23 mouse cellular contexts compared by ENCODE assay signal in the genomic region with DNA sequence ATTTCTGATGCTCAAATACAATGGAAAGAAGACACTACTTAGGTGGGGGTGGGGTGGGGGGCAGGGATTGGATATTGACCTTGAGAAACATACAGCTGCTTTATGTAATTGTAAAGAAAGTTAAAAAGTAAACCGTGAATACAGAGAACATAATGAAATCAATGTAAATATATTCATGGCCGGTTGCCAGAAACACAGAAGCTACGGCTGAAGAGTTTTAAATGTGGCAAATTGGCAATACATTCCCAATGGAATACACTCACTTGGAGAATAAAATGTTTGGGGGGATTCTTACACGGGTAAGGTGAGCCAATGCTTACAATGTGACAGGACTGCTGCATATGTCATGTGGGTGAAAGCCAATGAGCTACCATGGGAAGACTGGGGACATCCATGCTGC. TPM values are rescaled to one million over a fixed set of nuclear protein-coding genes. Genes with fewer than 3 reads are reported as not detected.
DNase-seq lines count a peak whose midpoint lies in the region; ATAC-seq and TF ChIP-seq lines count a peak whose summit lies in the region.
"Had no signal": no experiment of that assay in that cellular context is flagged by ENCODE, and none has a peak within 500 bp of the region (broad histone marks: within the 10 kb centered on the region; RNA-seq: fewer than 3 reads in every experiment).

No protein-coding gene starts in this region.

- WGBS in embryonic facial prominence, embryonic 14.5 days = 47% methylated on average over 4 of the region's 4 CpGs
- WGBS in embryonic facial prominence, embryonic 10.5 days = 90% methylated on average over 4 of the region's 4 CpGs
- 26% methylated on average over 4 of the region's 4 CpGs for WGBS in forebrain, embryonic 15.5 days
- WGBS in forebrain, embryonic 16.5 days = 23% methylated on average over 4 of the region's 4 CpGs
- 28% methylated on average over 4 of the region's 4 CpGs for WGBS in hindbrain, postnatal 0 days
- WGBS in hindbrain, embryonic 13.5 days = 33% methylated on average over 4 of the region's 4 CpGs
- WGBS in midbrain, embryonic 14.5 days = 43% methylated on average over 4 of the region's 4 CpGs
- WGBS in midbrain, embryonic 13.5 days = 45% methylated on average over 4 of the region's 4 CpGs

- H3K4me1 ChIP-seq in embryonic facial prominence, embryonic 14.5 days (ENCODE audit: control insufficient read depth, insufficient read depth, low read length) = no peaks in the 10 kb centered on the region
- no peaks in the 10 kb centered on the region; the same call in 1 of the 2 replicates for H3K4me1 ChIP-seq in embryonic facial prominence, embryonic 10.5 days
- peaks cover 24% of the 10 kb centered on the region for H3K4me1 ChIP-seq in forebrain, embryonic 15.5 days
- peaks cover 18% of the 10 kb centered on the region for H3K4me1 ChIP-seq in forebrain, embryonic 16.5 days (replicated peaks; ENCODE audit: control insufficient read depth, insufficient read depth, low read length)
- no peaks in the 10 kb centered on the region for H3K4me1 ChIP-seq in hindbrain, postnatal 0 days (ENCODE audit: insufficient read depth, low read length)
- peaks cover 15% of the 10 kb centered on the region; the same call in 1 of the 2 replicates for H3K4me1 ChIP-seq in hindbrain, embryonic 13.5 days (replicated peaks)
- 0 out of 2 replicates have a peak, but pooled peaks cover 8% of the 10 kb centered on the region for H3K4me1 ChIP-seq in midbrain, embryonic 14.5 days (ENCODE audit: control insufficient read depth, insufficient read depth, low read length)
- H3K4me1 ChIP-seq in midbrain, embryonic 13.5 days (replicated peaks) = peaks cover 7% of the 10 kb centered on the region
- H3K4me1 ChIP-seq: embryonic facial prominence, embryonic 12.5 days; intestine, embryonic 15.5 days had no signal

- no peaks in the 10 kb centered on the region for H3K36me3 ChIP-seq in embryonic facial prominence, embryonic 14.5 days (ENCODE audit: control insufficient read depth, insufficient read depth, low read length)
- no peaks in the 10 kb centered on the region for H3K36me3 ChIP-seq in embryonic facial prominence, embryonic 10.5 days (replicated peaks)
- H3K36me3 ChIP-seq in forebrain, embryonic 15.5 days = no peaks in the 10 kb centered on the region
- H3K36me3 ChIP-seq in forebrain, embryonic 16.5 days (ENCODE audit: control insufficient read depth, insufficient read depth) = no peaks in the 10 kb centered on the region
- H3K36me3 ChIP-seq in hindbrain, postnatal 0 days (ENCODE audit: insufficient read depth, low read length) = no peaks in the 10 kb centered on the region
- H3K36me3 ChIP-seq in hindbrain, embryonic 13.5 days = no peaks in the 10 kb centered on the region
- H3K36me3 ChIP-seq in midbrain, embryonic 14.5 days (ENCODE audit: control insufficient read depth, insufficient read depth, low read length) = no peaks in the 10 kb centered on the region
- H3K36me3 ChIP-seq in midbrain, embryonic 13.5 days = no peaks in the 10 kb centered on the region
- H3K36me3 ChIP-seq: embryonic facial prominence, embryonic 12.5 days; hindbrain, embryonic 15.5 days; intestine, embryonic 15.5 days had no signal

- no peak overlapping the region for H3K9ac ChIP-seq in embryonic facial prominence, embryonic 14.5 days (ENCODE audit: low read depth, low read length)
- no peak overlapping the region for H3K9ac ChIP-seq in forebrain, embryonic 15.5 days (replicated peaks)
- no peak overlapping the region for H3K9ac ChIP-seq in forebrain, embryonic 16.5 days (replicated peaks; ENCODE audit: low read depth, low read length)
- no peak overlapping the region for H3K9ac ChIP-seq in hindbrain, postnatal 0 days (replicated peaks; ENCODE audit: low read length)
- H3K9ac ChIP-seq in hindbrain, embryonic 13.5 days = no peak overlapping the region
- no peak overlapping the region for H3K9ac ChIP-seq in midbrain, embryonic 14.5 days (replicated peaks; ENCODE audit: low read length)
- H3K9ac ChIP-seq in midbrain, embryonic 13.5 days (replicated peaks) = no peak overlapping the region
- H3K9ac ChIP-seq: embryonic facial prominence, embryonic 12.5 days; hindbrain, embryonic 15.5 days; intestine, embryonic 15.5 days had no signal

- peak; percentile 16 for DNase-seq in embryonic facial prominence, embryonic 14.5 days (ENCODE audit: low spot score)
- no peak for DNase-seq in embryonic facial prominence, embryonic 10.5 days (ENCODE audit: low spot score)
- peak; percentile 21 for DNase-seq in hindbrain, postnatal 0 days (ENCODE audit: low spot score)
- peak; percentile 63 for DNase-seq in midbrain, embryonic 14.5 days
- DNase-seq: adrenal gland, adult 8-10 months; adrenal gland, postnatal 25 days; cerebellum, adult 18-20 months; cerebellum, adult 9-10 months; cerebellum, postnatal 14 days; gastrocnemius, adult 2 months; gastrocnemius, postnatal 14 days; heart, adult 11 months; kidney, adult 11 months had no signal

- no peak overlapping the region for H3K4me2 ChIP-seq in embryonic facial prominence, embryonic 14.5 days (ENCODE audit: low read depth, low read length)
- no peak overlapping the region for H3K4me2 ChIP-seq in forebrain, embryonic 15.5 days (replicated peaks)
- H3K4me2 ChIP-seq in forebrain, embryonic 16.5 days (ENCODE audit: low read length) = no peak overlapping the region
- H3K4me2 ChIP-seq in hindbrain, postnatal 0 days (ENCODE audit: low read depth, low read length) = no peak overlapping the region
- H3K4me2 ChIP-seq in hindbrain, embryonic 13.5 days = no peak overlapping the region
- no peak overlapping the region for H3K4me2 ChIP-seq in midbrain, embryonic 14.5 days (ENCODE audit: low read length)
- H3K4me2 ChIP-seq in midbrain, embryonic 13.5 days (replicated peaks) = no peak overlapping the region
- H3K4me2 ChIP-seq: embryonic facial prominence, embryonic 12.5 days; heart, embryonic 11.5 days; hindbrain, embryonic 15.5 days; intestine, embryonic 15.5 days had no signal

- ATAC-seq in embryonic facial prominence, embryonic 14.5 days (ENCODE audit: low read depth) = no peak
- ATAC-seq in forebrain, embryonic 15.5 days (replicated peaks) = peak; percentile 46; the same call in 1 of the 2 replicates
- no peak for ATAC-seq in forebrain, embryonic 16.5 days
- no peak for ATAC-seq in hindbrain, postnatal 0 days
- no peak for ATAC-seq in hindbrain, embryonic 13.5 days (ENCODE audit: low FRiP score)
- no peak for ATAC-seq in midbrain, embryonic 14.5 days (ENCODE audit: low FRiP score, low TSS enrichment)
- ATAC-seq in midbrain, embryonic 13.5 days = no peak
- ATAC-seq: activated CD4-positive, CD25-positive, alpha-beta regulatory T cell, adult 4 months; intestine, embryonic 15.5 days had no signal

- H3K9me3 ChIP-seq in embryonic facial prominence, embryonic 14.5 days (ENCODE audit: control insufficient read depth, low read length) = no peaks in the 10 kb centered on the region
- no peaks in the 10 kb centered on the region for H3K9me3 ChIP-seq in embryonic facial prominence, embryonic 10.5 days
- H3K9me3 ChIP-seq in forebrain, embryonic 15.5 days = no peaks in the 10 kb centered on the region
- no peaks in the 10 kb centered on the region for H3K9me3 ChIP-seq in forebrain, embryonic 16.5 days (ENCODE audit: control insufficient read depth, low read length)
- H3K9me3 ChIP-seq in hindbrain, postnatal 0 days (ENCODE audit: low read length) = no peaks in the 10 kb centered on the region
- no peaks in the 10 kb centered on the region for H3K9me3 ChIP-seq in hindbrain, embryonic 13.5 days
- H3K9me3 ChIP-seq in midbrain, embryonic 14.5 days (ENCODE audit: control insufficient read depth, low read length) = no peaks in the 10 kb centered on the region
- H3K9me3 ChIP-seq in midbrain, embryonic 13.5 days = no peaks in the 10 kb centered on the region
- H3K9me3 ChIP-seq: embryonic facial prominence, embryonic 12.5 days; hindbrain, embryonic 15.5 days; intestine, embryonic 15.5 days had no signal

- H3K4me3 ChIP-seq in embryonic facial prominence, embryonic 14.5 days (ENCODE audit: low read depth, low read length) = no peak overlapping the region
- H3K4me3 ChIP-seq in embryonic facial prominence, embryonic 10.5 days = no peak overlapping the region
- no peak overlapping the region for H3K4me3 ChIP-seq in forebrain, embryonic 15.5 days
- no peak overlapping the region for H3K4me3 ChIP-seq in forebrain, embryonic 16.5 days (replicated peaks; ENCODE audit: low read length)
- H3K4me3 ChIP-seq in hindbrain, postnatal 0 days (ENCODE audit: low read length) = no peak overlapping the region
- H3K4me3 ChIP-seq in hindbrain, embryonic 13.5 days = no peak overlapping the region
- no peak overlapping the region for H3K4me3 ChIP-seq in midbrain, embryonic 14.5 days (replicated peaks; ENCODE audit: low read depth, low read length)
- H3K4me3 ChIP-seq in midbrain, embryonic 13.5 days (replicated peaks) = no peak overlapping the region
- H3K4me3 ChIP-seq: embryonic facial prominence, embryonic 12.5 days; erythroblast, embryonic 14.5 days; gastrocnemius, adult 2 months; hindbrain, embryonic 15.5 days; intestine, embryonic 15.5 days had no signal

- no peaks in the 10 kb centered on the region for H3K27me3 ChIP-seq in embryonic facial prominence, embryonic 14.5 days (replicated peaks; ENCODE audit: control insufficient read depth, insufficient read depth, low read length)
- H3K27me3 ChIP-seq in embryonic facial prominence, embryonic 10.5 days (replicated peaks; ENCODE audit: low read depth, poor library complexity, severe bottlenecking) = no peaks in the 10 kb centered on the region
- no peaks in the 10 kb centered on the region for H3K27me3 ChIP-seq in forebrain, embryonic 15.5 days
- H3K27me3 ChIP-seq in forebrain, embryonic 16.5 days (replicated peaks; ENCODE audit: control insufficient read depth, insufficient read depth, low read length) = no peaks in the 10 kb centered on the region
- H3K27me3 ChIP-seq in hindbrain, postnatal 0 days (ENCODE audit: insufficient read depth, low read length) = no peaks in the 10 kb centered on the region
- H3K27me3 ChIP-seq in hindbrain, embryonic 13.5 days = 0 out of 2 replicates have a peak, but pooled peaks cover 3% of the 10 kb centered on the region
- H3K27me3 ChIP-seq in midbrain, embryonic 14.5 days (ENCODE audit: control insufficient read depth, insufficient read depth, low read length) = no peaks in the 10 kb centered on the region
- no peaks in the 10 kb centered on the region for H3K27me3 ChIP-seq in midbrain, embryonic 13.5 days
- H3K27me3 ChIP-seq: embryonic facial prominence, embryonic 12.5 days; hindbrain, embryonic 15.5 days; intestine, embryonic 15.5 days had no signal

- H3K27ac ChIP-seq in embryonic facial prominence, embryonic 14.5 days (replicated peaks; ENCODE audit: low read depth, low read length) = no peak overlapping the region
- H3K27ac ChIP-seq in embryonic facial prominence, embryonic 10.5 days (replicated peaks) = no peak overlapping the region
- 0 out of 2 replicates have a peak overlapping the region, but pooled peaks have one; percentile 17 for H3K27ac ChIP-seq in forebrain, embryonic 15.5 days (replicated peaks)
- no peak overlapping the region for H3K27ac ChIP-seq in forebrain, embryonic 16.5 days (ENCODE audit: low read length)
- no peak overlapping the region for H3K27ac ChIP-seq in hindbrain, postnatal 0 days
- H3K27ac ChIP-seq in hindbrain, embryonic 13.5 days = no peak overlapping the region
- H3K27ac ChIP-seq in midbrain, embryonic 14.5 days (replicated peaks; ENCODE audit: low read depth, low read length) = no peak overlapping the region
- no peak overlapping the region for H3K27ac ChIP-seq in midbrain, embryonic 13.5 days
- H3K27ac ChIP-seq: embryonic facial prominence, embryonic 12.5 days; gastrocnemius, adult 2 months; hindbrain, embryonic 15.5 days; intestine, embryonic 15.5 days had no signal

- TF ChIP-seq CTCF in hindbrain, postnatal 0 days (IDR thresholded peaks at IDR 0.05; ENCODE audit: low read depth) = no peak

RNA-seq across cellular contexts. Expression of gene Esyt3, which starts 31.5 kb away (rescaled TPM):
- 0.84 and 0.90 TPM in 2 replicates for polyA plus RNA-seq in embryonic facial prominence, embryonic 14.5 days (2014; fragmentation: Nextera tagmentation; extraction: Ambion mirVana)
- 0.21 and 0.33 TPM in 2 replicates for polyA plus RNA-seq in embryonic facial prominence, embryonic 10.5 days (2016; fragmentation: Nextera tagmentation; extraction: Ambion mirVana)
- polyA plus RNA-seq in forebrain, embryonic 15.5 days (2015; fragmentation: Nextera tagmentation; extraction: Ambion mirVana) = 0.46 and 0.86 TPM in 2 replicates
- 0.55 and 0.66 TPM in 2 replicates for polyA plus RNA-seq in forebrain, embryonic 16.5 days (2015; fragmentation: Nextera tagmentation; extraction: Ambion mirVana)
- 0.72 and 1.3 TPM in 2 replicates for total RNA-seq in hindbrain, postnatal 0 days (2014; rRNA removed)
- 0.68 and 1.00 TPM in 2 replicates for polyA plus RNA-seq in hindbrain, postnatal 0 days (2015; fragmentation: Nextera tagmentation; extraction: Ambion mirVana)
- polyA plus RNA-seq in hindbrain, embryonic 13.5 days (2015; fragmentation: Nextera tagmentation; extraction: Ambion mirVana) = 0.38 TPM in 2 replicates
- polyA plus RNA-seq in midbrain, embryonic 14.5 days (2014; fragmentation: Nextera tagmentation; extraction: Ambion mirVana) = 0.26 and 0.39 TPM in 2 replicates
- polyA plus RNA-seq in midbrain, embryonic 13.5 days (2015; fragmentation: Nextera tagmentation; extraction: Ambion mirVana) = 0.30 and 0.46 TPM in 2 replicates
- total RNA-seq: gastrocnemius, adult 2 months had no signal
- polyA plus RNA-seq: erythroblast, embryonic 14.5 days had no signal
